Mouse (Mus musculus) G1E (cell line): ENCODE measurements around the gene Cldn3. TPM values are rescaled to one million over a fixed set of nuclear protein-coding genes. Genes with fewer than 3 reads are reported as not detected.

Source experiments
- ATAC-seq: 2 replicates; pipeline ENCODE4 v1.8.0; 2016; ENCODE audit warnings: mild to moderate bottlenecking; ENCODE audit not compliant: insufficient number of reproducible peaks, poor library complexity, low FRiP score, severe bottlenecking; ENCODE audit errors: extremely low read depth
- DNase-seq: peaks from one replicate; pipeline ENCODE4 v3.0.0; 2012; ENCODE audit warnings: low spot score
- H3K27me3 ChIP-seq: 2 replicates; pipeline ENCODE4 v1.6.1; 2012; ENCODE audit warnings: mild to moderate bottlenecking, low read length, inconsistent platforms; ENCODE audit not compliant: insufficient read depth
- H3K36me3 ChIP-seq: replicated peaks from 2 replicates; pipeline ENCODE3; 2012; ENCODE audit warnings: mild to moderate bottlenecking, inconsistent platforms
- H3K4me1 ChIP-seq: 2 replicates; pipeline ENCODE4 v1.6.1; 2012; ENCODE audit warnings: low read depth, low read length, inconsistent platforms, mixed read lengths; ENCODE audit not compliant: insufficient read depth
- H3K4me3 ChIP-seq: 2 replicates; pipeline ENCODE4 v1.5.1; 2012; ENCODE audit warnings: low read depth, mild to moderate bottlenecking, inconsistent platforms, low read length, moderate library complexity, mixed read lengths
- H3K9me3 ChIP-seq: replicated peaks from 2 replicates; pipeline ENCODE4 v1.6.1; 2012; ENCODE audit warnings: inconsistent platforms
- CTCF ChIP-seq: IDR thresholded peaks from 2 replicates; pipeline ENCODE4 v1.5.1; 2012; ENCODE audit warnings: low read depth, low read length, inconsistent platforms, mixed read lengths
- GATA1 ChIP-seq: IDR thresholded peaks from 2 replicates; pipeline ENCODE4 v1.6.1; 2012; ENCODE audit warnings: borderline replicate concordance, low read length, inconsistent platforms, mixed read lengths
- GATA2 ChIP-seq: IDR thresholded peaks from 2 replicates; pipeline ENCODE4 v1.6.1; 2012; ENCODE audit warnings: low read depth, low read length, inconsistent platforms, borderline replicate concordance
- POLR2AphosphoS5 ChIP-seq: IDR thresholded peaks from 2 replicates; pipeline ENCODE4 v1.6.1; 2012; ENCODE audit warnings: low read depth, low read length, inconsistent platforms; ENCODE audit not compliant: insufficient replicate concordance
- TAL1 ChIP-seq: conservative IDR thresholded peaks from 2 replicates; pipeline ENCODE4 v1.6.1; 2012; ENCODE audit warnings: low read depth, low read length, inconsistent platforms, mixed read lengths
- polyA plus RNA-seq: library from polyadenylated mRNA; stranded (reverse); fragments of >175 nt; gene quantifications from 2 replicates; pipeline ENCODE4 v1.2.3, GENCODE M21; 2012
- total RNA-seq, 2 experiments: library from RNA; stranded (forward) in 1 of 2; stranded (reverse) in 1 of 2; fragments of 200-1000 nt in 1 of 2; fragments of >200 nt in 1 of 2; fragmentation: Nextera tagmentation in 1 of 2; gene quantifications; 2 replicates each; pipeline ENCODE4 v1.2.3; 2014 to 2017

The Cldn3 gene
- total and polyA plus RNA-seq, 3 experiments: 0.87 TPM; not detected in 2

DNA sequence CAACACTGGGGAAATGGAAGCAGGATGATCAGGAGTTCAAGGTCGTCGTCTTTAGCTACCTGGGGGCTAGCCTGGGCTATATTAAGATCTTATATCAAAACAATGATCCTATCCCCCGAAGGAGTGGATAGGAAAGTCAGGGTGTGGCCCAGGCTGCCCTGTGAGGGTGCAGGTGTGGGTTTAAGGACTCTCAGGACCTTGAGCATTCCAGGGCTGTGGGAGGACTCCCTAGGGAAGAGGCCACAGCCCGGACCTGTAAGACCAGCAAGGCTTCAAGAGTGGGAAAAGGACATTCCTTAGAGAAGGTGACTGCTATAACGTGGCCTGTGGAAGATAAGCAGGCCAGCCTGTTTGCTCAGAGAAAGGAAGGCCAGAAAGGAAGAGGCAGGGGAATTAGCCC, 41.8 kb upstream of the Cldn3 start:
- Histone ChIP-seq H3K27me3 (peaks cover 25% of the 10 kb centered on the region), H3K4me1 (peaks cover 15% of the 10 kb centered on the region), H3K9me3 (no peaks in the 10 kb centered on the region), H3K36me3 (no peaks in the 10 kb centered on the region), H3K4me3 (no peak overlapping the region)
- no peak for TF ChIP-seq TAL1
- no peak for TF ChIP-seq GATA2
- TF ChIP-seq CTCF: no peak
- no peak for TF ChIP-seq POLR2AphosphoS5
- TF ChIP-seq GATA1: no peak
- DNase-seq: no peak
- ATAC-seq: no peak

DNA sequence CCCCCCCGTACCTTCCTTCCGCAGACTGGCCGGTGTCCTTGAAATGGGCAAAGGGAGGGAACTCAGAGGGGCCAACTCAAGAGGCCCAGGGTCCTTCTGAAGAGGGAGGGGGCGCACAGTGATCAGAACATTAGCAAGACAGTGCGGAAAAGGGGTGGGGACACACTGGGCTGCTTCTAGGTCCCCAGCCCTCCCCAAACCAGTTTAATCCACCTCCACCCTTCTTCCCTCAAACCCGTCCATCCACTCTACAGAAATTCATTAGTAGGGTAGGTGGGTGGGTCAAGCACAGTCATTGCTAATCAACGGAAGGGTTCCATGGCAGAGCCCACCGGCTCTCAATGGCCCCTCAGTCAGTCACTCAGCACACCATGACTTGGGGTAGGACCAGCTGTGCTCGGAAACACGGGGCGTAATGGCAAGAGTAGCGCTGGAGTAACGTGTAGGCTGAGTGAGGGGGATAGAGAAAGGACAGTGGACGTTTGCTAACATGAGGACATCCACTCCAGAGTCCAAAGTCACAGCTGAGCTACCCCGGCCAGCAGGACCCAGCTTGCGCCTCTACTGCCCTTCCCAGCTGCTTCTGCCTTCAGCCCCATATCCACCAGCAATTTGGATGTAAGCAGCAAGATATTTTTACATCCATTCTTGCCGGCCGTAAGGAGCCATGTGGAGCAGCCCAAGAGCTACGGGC, 40.6 kb upstream of the Cldn3 start:
- peaks cover 15% of the 10 kb centered on the region for H3K4me1 ChIP-seq
- 0 out of 2 replicates have a peak, but pooled peaks have one; percentile 10 for TF ChIP-seq CTCF
- no peak for TF ChIP-seq TAL1
- H3K27me3 ChIP-seq: peaks cover 27% of the 10 kb centered on the region
- ATAC-seq (no peak), DNase-seq (no peak)
- H3K36me3 ChIP-seq: no peaks in the 10 kb centered on the region
- no peak overlapping the region for H3K4me3 ChIP-seq
- no peaks in the 10 kb centered on the region for H3K9me3 ChIP-seq

DNA sequence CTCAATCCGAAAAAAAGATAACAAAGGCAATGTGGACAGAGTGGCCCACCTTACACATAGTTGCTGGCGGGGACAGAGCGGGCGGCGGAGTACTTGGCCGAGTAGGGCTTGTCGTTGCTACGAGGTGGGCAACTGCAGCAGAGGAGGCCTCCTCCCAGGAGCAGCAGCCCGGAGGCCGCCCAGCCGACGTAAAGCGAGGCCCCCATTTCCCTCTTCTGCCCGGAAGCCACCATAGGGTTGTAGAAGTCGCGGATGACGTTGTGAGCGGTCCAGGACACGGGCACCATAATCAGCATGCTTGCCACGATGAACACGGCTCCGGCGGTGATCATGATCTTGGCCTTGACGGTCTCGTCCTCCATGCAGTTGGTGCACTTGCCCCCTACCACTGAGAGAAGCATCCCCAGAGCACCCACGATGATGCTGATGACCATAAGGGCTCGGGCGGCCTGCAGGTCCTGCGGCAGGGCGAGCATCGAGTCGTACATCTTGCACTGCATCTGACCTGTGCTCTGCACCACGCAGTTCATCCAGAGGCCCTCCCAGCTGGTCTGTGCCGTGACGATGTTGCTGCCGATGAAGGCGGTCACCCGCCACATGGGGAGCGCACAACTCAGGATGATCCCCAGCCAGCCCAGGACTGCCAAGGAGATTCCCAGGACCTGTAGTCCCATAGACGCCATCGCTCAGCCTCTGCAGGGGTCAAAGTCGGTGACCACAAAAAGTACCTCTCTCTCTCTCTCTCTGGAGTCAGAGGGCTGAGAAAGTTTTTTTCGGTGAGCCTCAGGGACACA, 39.8 kb upstream of the Cldn3 start:
- Histone ChIP-seq H3K9me3 (no peaks in the 10 kb centered on the region), H3K36me3 (no peaks in the 10 kb centered on the region), H3K27me3 (peaks cover 32% of the 10 kb centered on the region), H3K4me1 (peaks cover 13% of the 10 kb centered on the region), H3K4me3 (no peak overlapping the region)
- ATAC-seq (no peak), DNase-seq (no peak)
- TF ChIP-seq POLR2AphosphoS5 (no peak), CTCF (no peak), GATA2 (no peak), GATA1 (no peak), TAL1 (no peak)

DNA sequence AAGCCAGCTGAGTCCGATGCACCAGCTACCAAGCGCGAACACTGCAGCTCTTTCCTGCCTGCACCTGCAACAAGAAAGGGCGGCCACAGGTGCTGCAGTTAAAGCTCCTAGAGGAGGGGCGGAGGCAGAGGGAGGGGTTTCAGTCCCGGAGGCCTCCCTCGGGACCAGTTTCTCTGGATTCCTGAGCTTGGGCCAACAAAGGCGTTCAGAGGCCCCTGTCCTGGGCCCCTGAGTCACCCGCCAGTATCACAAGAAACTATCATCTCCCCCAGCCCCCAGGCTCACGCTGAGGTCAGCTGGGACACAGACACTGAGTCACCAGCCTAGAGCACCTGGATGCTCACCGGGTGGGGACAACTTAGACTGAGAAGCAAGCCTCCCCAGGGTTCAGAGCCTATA, 39.2 kb upstream of the Cldn3 start, which contains the start of gene Cldn4:
Gene Cldn4 (minus strand): TSS at position 78 of the 399 bp plus-strand sequence.
- no peaks in the 10 kb centered on the region for H3K36me3 ChIP-seq
- DNase-seq (no peak), ATAC-seq (no peak)
- H3K27me3 ChIP-seq: peaks cover 38% of the 10 kb centered on the region
- no peak within 1 kb of the TSS for H3K4me3 ChIP-seq
- no peaks in the 10 kb centered on the region for H3K9me3 ChIP-seq
- H3K4me1 ChIP-seq: peaks cover 10% of the 10 kb centered on the region
- no peak for TF ChIP-seq POLR2AphosphoS5
- TF ChIP-seq CTCF: no peak
- no peak for TF ChIP-seq TAL1
- no peak for TF ChIP-seq GATA1
- TF ChIP-seq GATA2: no peak

DNA sequence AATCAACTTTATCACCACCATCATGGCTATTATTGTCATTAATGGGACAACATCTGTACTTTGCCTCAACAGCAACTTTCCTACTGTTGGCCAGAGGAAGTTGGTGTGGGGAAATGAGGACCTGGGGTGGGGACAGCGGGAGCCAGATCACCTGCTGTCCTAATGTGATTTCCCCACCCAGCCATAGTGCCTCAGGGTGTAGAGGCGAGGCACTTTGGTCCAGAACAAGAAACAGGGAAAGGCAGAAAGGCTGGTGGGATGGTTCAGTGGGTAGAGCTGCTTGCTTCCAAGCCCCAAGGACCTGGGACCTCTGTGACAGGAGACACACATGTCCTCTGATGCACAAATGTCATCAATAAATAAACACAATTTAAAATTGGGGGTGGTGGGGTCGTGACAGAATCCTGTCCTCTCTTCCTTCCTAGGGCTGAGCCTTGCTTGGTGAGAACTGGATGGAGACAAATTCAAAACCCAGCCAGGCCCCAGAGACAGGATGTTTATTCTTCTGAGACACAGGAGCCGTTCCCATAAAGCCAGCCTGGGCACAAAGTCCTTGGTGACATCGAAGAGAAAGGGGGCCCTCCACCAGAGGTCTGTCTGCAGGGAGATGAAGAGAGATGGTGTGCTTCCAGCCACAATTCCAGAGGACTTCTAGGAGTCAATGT, 38.5 kb upstream of the Cldn3 start:
- TF ChIP-seq GATA1: no peak
- DNase-seq (no peak), ATAC-seq (no peak)
- Histone ChIP-seq H3K36me3 (no peaks in the 10 kb centered on the region), H3K4me3 (no peak overlapping the region), H3K4me1 (peaks cover 7% of the 10 kb centered on the region), H3K27me3 (peaks cover 44% of the 10 kb centered on the region), H3K9me3 (no peaks in the 10 kb centered on the region)

DNA sequence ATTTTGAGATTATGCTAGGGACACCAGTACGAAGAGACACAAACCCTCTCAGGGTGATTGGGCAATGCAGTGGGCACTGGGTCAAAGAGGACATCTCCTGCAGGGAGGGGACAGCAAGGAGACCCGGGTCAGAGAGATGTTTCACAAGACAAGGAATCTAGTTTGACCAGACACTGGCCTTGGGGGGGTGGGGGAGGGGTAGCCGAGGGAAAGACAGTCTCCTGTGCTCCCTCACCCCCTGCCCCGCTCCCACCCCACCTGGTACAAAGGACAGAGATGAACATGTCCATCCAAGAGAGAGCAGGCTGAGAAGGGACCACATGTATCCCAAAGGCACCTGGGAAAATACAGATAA, 38.0 kb upstream of the Cldn3 start:
- no peaks in the 10 kb centered on the region for H3K36me3 ChIP-seq
- TF ChIP-seq TAL1 (no peak), GATA1 (no peak), CTCF (no peak), POLR2AphosphoS5 (no peak), GATA2 (no peak)
- H3K4me1 ChIP-seq: peaks cover 7% of the 10 kb centered on the region
- no peaks in the 10 kb centered on the region for H3K9me3 ChIP-seq
- DNase-seq: no peak
- no peak overlapping the region for H3K4me3 ChIP-seq
- H3K27me3 ChIP-seq: peaks cover 46% of the 10 kb centered on the region
- no peak for ATAC-seq
